Mouse (Mus musculus): ENCODE data around the gene Noc2l. TPM values are rescaled to one million over a fixed set of nuclear protein-coding genes. Genes with fewer than 3 reads are reported as not detected.
A peak's percentile ranks its signal among the peaks of the same experiment; 100 is the strongest.

Gene Noc2l
- total and polyA plus RNA-seq, 3 experiments = 122 to 234 (median 164) TPM

GRCm38 (mm10) chr4:156249567-156249966 lies 13.8 kb downstream of the Noc2l start:
- Histone ChIP-seq H3K9ac (ENCODE audit: control insufficient read depth, low read depth, low read length, poor library complexity, severe bottlenecking) (no peak overlapping the region), H3K4me3 (ENCODE audit: control insufficient read depth in 1 of 2, insufficient read depth in 1 of 2, low read depth in 2 of 2, low read length in 2 of 2) (no peak overlapping the region), H3K27ac (ENCODE audit: control insufficient read depth, low read depth, low read length) (no peak overlapping the region), H3K79me2 (ENCODE audit: control insufficient read depth, insufficient read depth, low read length, poor library complexity) (no peaks in the 10 kb centered on the region), H3K4me1 (ENCODE audit: control insufficient read depth in 1 of 2, insufficient read depth in 2 of 2, low read length in 2 of 2) (peaks cover 3 to 20% of the 10 kb centered on the region in 2 experiments; a peak in 3 of 4 replicates), H3K27me3 (ENCODE audit: control insufficient read depth in 1 of 2, insufficient read depth in 2 of 2, low read length in 2 of 2) (no peaks in the 10 kb centered on the region), H3K9me3 (replicated peaks; ENCODE audit: insufficient read depth, low read length) (no peaks in the 10 kb centered on the region), H3K36me3 (ENCODE audit: control insufficient read depth in 1 of 2, insufficient read depth in 2 of 2, low read length in 2 of 2) (peaks cover 4 to 7% of the 10 kb centered on the region in 2 experiments; a peak in 3 of 4 replicates)
- no peak for DNase-seq (ENCODE audit: low read depth, low spot score)
- TF ChIP-seq SMC3 (IDR thresholded peaks at IDR 0.05; ENCODE audit: low read depth, low read length) (no peak), ETS1 (IDR thresholded peaks at IDR 0.05; ENCODE audit: low read depth, low read length) (no peak), BHLHE40 (IDR thresholded peaks at IDR 0.05; ENCODE audit: borderline replicate concordance, low read depth, low read length) (no peak), NELFE (IDR thresholded peaks at IDR 0.05; ENCODE audit: low read depth, low read length) (no peak), ZMIZ1 (IDR thresholded peaks at IDR 0.05; ENCODE audit: low read depth, low read length) (no peak), POLR2A (IDR thresholded peaks at IDR 0.05; ENCODE audit: control insufficient read depth in 1 of 2, insufficient read depth in 1 of 2, low read depth in 1 of 2, low read length in 2 of 2, poor library complexity in 1 of 2) (peak in 1 of 2 experiments; percentile 33; a peak in 1 of 4 replicates), USF2 (IDR thresholded peaks at IDR 0.05; ENCODE audit: borderline replicate concordance in 1 of 2, insufficient read depth in 1 of 2, low read depth in 1 of 2, low read length in 2 of 2) (no peak), ZNF384 (IDR thresholded peaks at IDR 0.05; ENCODE audit: low read depth, low read length) (no peak), JUND (IDR thresholded peaks at IDR 0.05; ENCODE audit: low read depth, low read length) (no peak), MYB (IDR thresholded peaks at IDR 0.05; ENCODE audit: low read depth, low read length) (no peak), MEF2A (IDR thresholded peaks at IDR 0.05; ENCODE audit: extremely low read depth, insufficient replicate concordance, low read depth, low read length, poor library complexity, severe bottlenecking) (no peak), E2F4 (IDR thresholded peaks at IDR 0.05; ENCODE audit: borderline replicate concordance, low read depth, low read length) (no peak), GABPA (IDR thresholded peaks at IDR 0.05; ENCODE audit: low read depth, low read length) (no peak), ZC3H11A (IDR thresholded peaks at IDR 0.05; ENCODE audit: low read depth, low read length) (no peak), TCF12 (IDR thresholded peaks at IDR 0.05; ENCODE audit: low read depth, low read length) (no peak), MYC (IDR thresholded peaks at IDR 0.05; ENCODE audit: low read depth, low read length) (0 out of 2 replicates have a peak, but pooled peaks have one; percentile 10)

- Histone ChIP-seq H3K4me1 (ENCODE audit: control insufficient read depth in 1 of 2, insufficient read depth in 2 of 2, low read length in 2 of 2) (peaks cover 3 to 20% of the 10 kb centered on the region in 2 experiments; a peak in 3 of 4 replicates), H3K9me3 (replicated peaks; ENCODE audit: insufficient read depth, low read length) (no peaks in the 10 kb centered on the region), H3K79me2 (ENCODE audit: control insufficient read depth, insufficient read depth, low read length, poor library complexity) (no peaks in the 10 kb centered on the region), H3K4me3 (ENCODE audit: control insufficient read depth in 1 of 2, insufficient read depth in 1 of 2, low read depth in 2 of 2, low read length in 2 of 2) (no peak overlapping the region), H3K27ac (ENCODE audit: control insufficient read depth, low read depth, low read length) (no peak overlapping the region; the same call in 1 of the 2 replicates), H3K36me3 (ENCODE audit: control insufficient read depth in 1 of 2, insufficient read depth in 2 of 2, low read length in 2 of 2) (peaks cover 1 to 4% of the 10 kb centered on the region in 2 experiments; a peak in 2 of 4 replicates), H3K27me3 (ENCODE audit: control insufficient read depth in 1 of 2, insufficient read depth in 2 of 2, low read length in 2 of 2) (no peaks in the 10 kb centered on the region), H3K9ac (ENCODE audit: control insufficient read depth, low read depth, low read length, poor library complexity, severe bottlenecking) (no peak overlapping the region)
- no peak for TF ChIP-seq TCF12 (IDR thresholded peaks at IDR 0.05; ENCODE audit: low read depth, low read length)
- peak; percentile 29; the same call in 1 of the 2 replicates for TF ChIP-seq POLR2AphosphoS2 (IDR thresholded peaks at IDR 0.05; ENCODE audit: low read length)
- TF ChIP-seq ZMIZ1 (IDR thresholded peaks at IDR 0.05; ENCODE audit: low read depth, low read length) = peak; percentile 41; the same call in 1 of the 2 replicates
- no peak for DNase-seq (ENCODE audit: low read depth, low spot score)
Measured at GRCm38 (mm10) chr4:156251081-156251480, 15.3 kb downstream of the Noc2l start.

Measured in MEL (cell line).